Mouse (Mus musculus): Measurements from ENCODE around the gene Sdc4. TPM values are rescaled to one million over a fixed set of nuclear protein-coding genes. Genes with fewer than 3 reads are reported as not detected.

The Sdc4 gene
- total RNA-seq, 2 experiments from 2014 or later: 98.5 TPM

DNA sequence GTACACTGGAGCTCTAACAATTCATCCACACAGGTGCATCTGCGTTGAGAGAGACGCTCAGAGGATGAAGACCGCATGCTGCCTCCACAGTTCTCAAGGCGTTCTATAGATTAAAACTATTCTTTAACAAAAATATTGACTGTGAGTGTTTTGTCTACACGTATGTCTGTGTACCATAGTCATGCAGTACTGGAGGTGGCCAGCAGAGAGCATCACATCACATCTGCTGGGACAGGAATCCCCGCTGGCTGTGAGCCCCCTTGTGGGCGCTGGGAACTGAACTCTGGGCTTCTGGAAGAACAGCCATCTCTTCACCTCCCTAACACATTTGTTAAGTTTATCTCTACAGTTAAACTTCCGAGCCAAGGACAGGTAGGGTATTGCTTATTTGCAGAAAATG is 62.0 kb downstream of the Sdc4 start:
- no peak for DNase-seq (ENCODE audit: low spot score in 2 of 2)
- intact Hi-C loops (cut with DNase I): loop anchor here (10.0 kb wide), 1 partner anchor 197 kb away; the partner anchor contains the start of gene Wfdc5

DNA sequence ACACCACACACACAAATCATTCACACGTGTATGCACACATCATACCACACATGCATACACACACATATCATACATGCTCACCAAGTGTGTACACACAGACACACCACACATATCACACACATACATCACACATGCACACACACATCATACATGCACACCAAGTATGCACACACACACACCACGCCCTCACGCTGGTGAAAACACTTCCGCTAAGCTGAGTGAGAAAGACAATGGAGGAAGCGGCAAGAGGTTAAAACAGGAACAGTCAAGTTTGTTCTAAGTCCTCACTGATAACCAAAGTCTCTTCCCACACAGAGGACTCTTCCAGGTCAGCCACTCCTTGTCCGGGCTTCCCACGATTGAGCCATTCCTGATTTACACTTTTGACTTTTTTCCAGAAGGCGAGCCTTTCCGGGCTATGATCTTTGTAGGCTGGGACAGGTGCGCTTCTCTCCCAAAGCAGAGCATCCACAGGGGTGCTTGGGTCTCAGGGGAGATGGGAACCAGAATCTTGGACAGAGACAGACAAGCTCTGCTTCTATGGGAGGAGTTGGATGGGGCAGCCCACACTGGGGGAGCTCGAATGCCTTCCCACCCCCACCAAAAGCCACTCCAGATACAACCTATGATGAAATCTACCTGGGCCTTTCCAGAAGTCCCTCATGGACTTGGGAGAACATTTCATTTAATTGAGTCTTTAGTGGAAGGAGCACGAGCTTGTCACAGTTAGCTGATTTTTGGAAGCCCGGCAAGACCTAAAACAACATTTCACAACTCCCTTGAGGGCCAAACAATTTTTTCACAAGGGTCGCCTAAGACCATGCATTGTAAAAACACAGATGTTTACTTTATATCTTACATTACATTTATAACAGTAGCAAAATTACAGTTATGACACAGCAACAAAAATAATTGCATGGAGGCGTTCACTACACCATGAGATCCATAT is 65.9 kb downstream of the Sdc4 start:
- intact Hi-C loops (cut with DNase I): no loop called here
- no peak for DNase-seq (ENCODE audit: low spot score in 2 of 2)

Other genes starting within 250 kb of the Sdc4 start
- not detected for gene Wfdc15a, start 243.8 kb downstream of the Sdc4 start, total RNA-seq (2021)
- not detected for gene Wfdc15b, start 222.2 kb downstream of the Sdc4 start, total RNA-seq (2021)
- not detected for gene Svs2, start 205.4 kb downstream of the Sdc4 start, total RNA-seq (2021)
- not detected for gene Svs3b, start 187.2 kb downstream of the Sdc4 start, total RNA-seq (2021)
- gene Svs4, start 165.4 kb downstream of the Sdc4 start, total RNA-seq (2021): not detected
- gene Svs3a, start 154.6 kb downstream of the Sdc4 start, total RNA-seq (2021): not detected
- gene Svs6, start 127.1 kb downstream of the Sdc4 start, total RNA-seq (2021): not detected
- gene Svs5, start 111.1 kb downstream of the Sdc4 start, total RNA-seq (2021): not detected
- gene Slpi, start 54.8 kb downstream of the Sdc4 start, total RNA-seq (2021): 1 to 10 TPM; 1.0 to 1.5 TPM
- under 1 TPM; 0.30 to 0.34 TPM for gene Rbpjl, start 40.7 kb downstream of the Sdc4 start, total RNA-seq (2021)
- gene Matn4, start 38.7 kb downstream of the Sdc4 start, total RNA-seq (2021): 10 to 100 TPM; 11.4 to 13.0 TPM
- gene Sys1, start 13.1 kb upstream of the Sdc4 start, total RNA-seq (2021): 10 to 100 TPM; 34.7 to 40.4 TPM
- 10 to 100 TPM in 1 of 2 experiments, 1 to 10 TPM in 1; 8.1 to 14.9 TPM for gene Gm20458, start 17.1 kb upstream of the Sdc4 start, total RNA-seq (2021)
- not detected for gene Trp53tg5, start 29.8 kb upstream of the Sdc4 start, total RNA-seq (2021)
- gene Dbndd2, start 42.2 kb upstream of the Sdc4 start, total RNA-seq (2021): 100 to 1,000 TPM; 112 to 126 TPM
- 10 to 100 TPM; 88.7 to 98.5 TPM for gene Pigt, start 53.6 kb upstream of the Sdc4 start, total RNA-seq (2021)
- gene Wfdc2, start 118.5 kb upstream of the Sdc4 start, total RNA-seq (2021): not detected
- gene Spint3, start 129.6 kb upstream of the Sdc4 start, total RNA-seq (2021): not detected
- not detected for gene Wfdc6a, start 141.6 kb upstream of the Sdc4 start, total RNA-seq (2021)
- not detected for gene Eppin, start 149.7 kb upstream of the Sdc4 start, total RNA-seq (2021)
- not detected for gene Wfdc6b, start 169.6 kb upstream of the Sdc4 start, total RNA-seq (2021)
- gene Wfdc8, start 169.7 kb upstream of the Sdc4 start, total RNA-seq (2021): not detected
- not detected for gene Wfdc16, start 194.9 kb upstream of the Sdc4 start, total RNA-seq (2021)
- gene Wfdc10, start 212.2 kb upstream of the Sdc4 start, total RNA-seq (2021): not detected
- not detected for gene Wfdc9, start 212.7 kb upstream of the Sdc4 start, total RNA-seq (2021)
- not detected for gene Wfdc11, start 230.2 kb upstream of the Sdc4 start, total RNA-seq (2021)
- gene Wfdc13, start 241.2 kb upstream of the Sdc4 start, total RNA-seq (2021): not detected